Mouse (Mus musculus): Measurements from ENCODE around the gene Smndc1. TPM values are rescaled to one million over a fixed set of nuclear protein-coding genes. Genes with fewer than 3 reads are reported as not detected.

The Smndc1 gene
- not detected in 2 replicates for polyA plus RNA-seq (2012; ENCODE audit: insufficient read depth, insufficient read length, low replicate concordance, missing spikeins)

- Histone ChIP-seq H3K27ac (ENCODE audit: insufficient read depth, low read depth, low read length) (peak within 1 kb of the TSS; percentile 95), H3K4me1 (ENCODE audit: control insufficient read depth, insufficient read depth, low read length) (peaks cover 4% of the 10 kb centered on the region), H3K4me3 (ENCODE audit: insufficient read depth, low read depth, low read length) (peak within 1 kb of the TSS; percentile 99)
- under 1% methylated on average over 48 of the region's 48 CpGs for whole genome bisulfite sequencing
- TF ChIP-seq CTCF (IDR thresholded peaks at IDR 0.05; ENCODE audit: insufficient read depth, low read depth, low read length) (no peak), POLR2A (IDR thresholded peaks at IDR 0.05; ENCODE audit: insufficient read depth, low read depth, low read length) (peak; percentile 78)
Measured at GRCm38 (mm10) chr19:53390495-53391007, at the start of gene Smndc1. Gene Smndc1, minus strand, starts transcription at chr19:53390578.

DNA sequence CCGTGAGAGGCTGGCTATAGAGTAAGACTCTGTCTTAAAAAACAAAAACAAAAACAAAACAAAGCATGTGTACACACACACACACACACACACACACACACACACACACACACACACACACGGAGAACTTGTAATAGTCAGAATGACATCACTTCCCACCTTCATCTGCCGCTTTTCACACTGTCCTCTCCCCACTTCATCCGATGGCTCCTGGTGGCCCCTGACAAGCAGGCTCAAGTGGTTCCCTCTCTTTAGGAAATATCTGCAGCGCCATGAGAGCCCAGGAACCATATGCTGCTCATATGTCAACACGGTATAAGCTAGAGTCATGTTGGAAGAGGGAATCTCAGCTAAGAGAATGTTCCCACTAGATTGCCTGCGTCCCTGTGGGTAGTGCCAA lies 49.0 kb upstream of the Smndc1 start:
- no peak overlapping the region for H3K27ac ChIP-seq (ENCODE audit: insufficient read depth, low read depth, low read length)
- peaks cover 13% of the 10 kb centered on the region for H3K4me1 ChIP-seq (ENCODE audit: control insufficient read depth, insufficient read depth, low read length)
- no peak for TF ChIP-seq POLR2A (IDR thresholded peaks at IDR 0.05; ENCODE audit: insufficient read depth, low read depth, low read length)
- no peak for TF ChIP-seq CTCF (IDR thresholded peaks at IDR 0.05; ENCODE audit: insufficient read depth, low read depth, low read length)
- WGBS: 80% methylated on average over 7 of the region's 7 CpGs
- no peak overlapping the region for H3K4me3 ChIP-seq (ENCODE audit: insufficient read depth, low read depth, low read length)

- peaks cover 18% of the 10 kb centered on the region for H3K4me1 ChIP-seq (ENCODE audit: control insufficient read depth, insufficient read depth, low read length)
- H3K4me3 ChIP-seq (ENCODE audit: insufficient read depth, low read depth, low read length): no peak overlapping the region
- 91% methylated on average over 8 of the region's 8 CpGs for WGBS
- H3K27ac ChIP-seq (ENCODE audit: insufficient read depth, low read depth, low read length): no peak overlapping the region
- no peak for TF ChIP-seq POLR2A (IDR thresholded peaks at IDR 0.05; ENCODE audit: insufficient read depth, low read depth, low read length)
- no peak for TF ChIP-seq CTCF (IDR thresholded peaks at IDR 0.05; ENCODE audit: insufficient read depth, low read depth, low read length)
Measured at GRCm38 (mm10) chr19:53437991-53438390, 47.6 kb upstream of the Smndc1 start.

DNA sequence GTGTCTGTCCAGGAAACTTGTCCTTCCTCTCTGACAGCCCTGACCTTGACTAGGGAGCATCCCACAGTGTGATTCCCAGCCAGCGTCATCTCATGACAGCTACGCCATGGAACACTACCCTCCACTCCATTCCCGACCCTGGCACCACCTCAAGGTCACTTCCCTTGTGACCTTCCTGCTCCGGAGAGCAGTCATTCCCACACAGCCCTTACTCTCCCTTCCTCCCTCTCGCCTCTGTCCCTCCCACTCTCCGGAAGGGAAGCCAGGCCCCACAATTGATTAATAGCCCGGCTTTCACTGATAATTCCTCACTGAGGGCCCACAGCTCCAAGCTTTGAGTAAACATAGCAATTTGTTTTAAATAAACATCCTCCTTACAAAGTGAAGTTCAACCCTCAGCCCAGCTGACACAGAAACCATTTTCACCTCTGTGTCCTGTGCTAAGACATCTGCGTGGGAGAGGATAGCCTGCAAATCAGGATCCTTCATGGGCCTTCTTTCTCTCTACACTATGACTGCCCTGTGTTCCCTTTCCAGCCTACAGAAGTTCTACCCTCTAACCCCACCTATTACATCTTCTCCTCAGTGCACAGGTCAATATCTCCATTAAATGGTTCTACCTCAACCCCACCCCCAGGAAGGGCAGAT lies 47.1 kb upstream of the Smndc1 start:
- no peak overlapping the region for H3K4me3 ChIP-seq (ENCODE audit: insufficient read depth, low read depth, low read length)
- H3K27ac ChIP-seq (ENCODE audit: insufficient read depth, low read depth, low read length): no peak overlapping the region
- WGBS: 61% methylated on average over 8 of the region's 8 CpGs
- TF ChIP-seq CTCF (IDR thresholded peaks at IDR 0.05; ENCODE audit: insufficient read depth, low read depth, low read length) (no peak), POLR2A (IDR thresholded peaks at IDR 0.05; ENCODE audit: insufficient read depth, low read depth, low read length) (no peak)
- H3K4me1 ChIP-seq (ENCODE audit: control insufficient read depth, insufficient read depth, low read length): peaks cover 18% of the 10 kb centered on the region

- no peak overlapping the region for H3K27ac ChIP-seq (ENCODE audit: insufficient read depth, low read depth, low read length)
- peaks cover 35% of the 10 kb centered on the region for H3K4me1 ChIP-seq (ENCODE audit: control insufficient read depth, insufficient read depth, low read length)
- WGBS: 82% methylated on average over 10 of the region's 10 CpGs
- TF ChIP-seq CTCF (IDR thresholded peaks at IDR 0.05; ENCODE audit: insufficient read depth, low read depth, low read length): no peak
- no peak for TF ChIP-seq POLR2A (IDR thresholded peaks at IDR 0.05; ENCODE audit: insufficient read depth, low read depth, low read length)
- H3K4me3 ChIP-seq (ENCODE audit: insufficient read depth, low read depth, low read length): no peak overlapping the region
Measured at GRCm38 (mm10) chr19:53433949-53434689, 43.7 kb upstream of the Smndc1 start.

GRCm38 (mm10) chr19:53431003-53431402 lies 40.6 kb upstream of the Smndc1 start:
- peaks cover 51% of the 10 kb centered on the region for H3K4me1 ChIP-seq (ENCODE audit: control insufficient read depth, insufficient read depth, low read length)
- TF ChIP-seq POLR2A (IDR thresholded peaks at IDR 0.05; ENCODE audit: insufficient read depth, low read depth, low read length): no peak
- no peak for TF ChIP-seq CTCF (IDR thresholded peaks at IDR 0.05; ENCODE audit: insufficient read depth, low read depth, low read length)
- no peak overlapping the region for H3K4me3 ChIP-seq (ENCODE audit: insufficient read depth, low read depth, low read length)
- WGBS: 67% methylated on average over 11 of the region's 11 CpGs
- peak overlapping the region; percentile 93 for H3K27ac ChIP-seq (ENCODE audit: insufficient read depth, low read depth, low read length)

- 9% methylated on average over 9 of the region's 9 CpGs for WGBS
- peak overlapping the region; percentile 93 for H3K27ac ChIP-seq (ENCODE audit: insufficient read depth, low read depth, low read length)
- TF ChIP-seq CTCF (IDR thresholded peaks at IDR 0.05; ENCODE audit: insufficient read depth, low read depth, low read length) (no peak), POLR2A (IDR thresholded peaks at IDR 0.05; ENCODE audit: insufficient read depth, low read depth, low read length) (0 out of 2 replicates have a peak, but pooled peaks have one; percentile 24)
Measured at GRCm38 (mm10) chr19:53430356-53430755, 40.0 kb upstream of the Smndc1 start.

GRCm38 (mm10) chr19:53427817-53428216 lies 37.4 kb upstream of the Smndc1 start:
- TF ChIP-seq CTCF (IDR thresholded peaks at IDR 0.05; ENCODE audit: insufficient read depth, low read depth, low read length): no peak
- no peak for TF ChIP-seq POLR2A (IDR thresholded peaks at IDR 0.05; ENCODE audit: insufficient read depth, low read depth, low read length)
- Histone ChIP-seq H3K4me1 (ENCODE audit: control insufficient read depth, insufficient read depth, low read length) (peaks cover 65% of the 10 kb centered on the region), H3K4me3 (ENCODE audit: insufficient read depth, low read depth, low read length) (no peak overlapping the region), H3K27ac (ENCODE audit: insufficient read depth, low read depth, low read length) (peak overlapping the region; percentile 77)
- WGBS: 11% methylated on average over 8 of the region's 8 CpGs

More at GRCm38 (mm10) chr19:53430356-53430755, 40.0 kb upstream of the Smndc1 start:
- Histone ChIP-seq H3K4me1 (ENCODE audit: control insufficient read depth, insufficient read depth, low read length) (peaks cover 53% of the 10 kb centered on the region), H3K4me3 (ENCODE audit: insufficient read depth, low read depth, low read length) (no peak overlapping the region)

DNA sequence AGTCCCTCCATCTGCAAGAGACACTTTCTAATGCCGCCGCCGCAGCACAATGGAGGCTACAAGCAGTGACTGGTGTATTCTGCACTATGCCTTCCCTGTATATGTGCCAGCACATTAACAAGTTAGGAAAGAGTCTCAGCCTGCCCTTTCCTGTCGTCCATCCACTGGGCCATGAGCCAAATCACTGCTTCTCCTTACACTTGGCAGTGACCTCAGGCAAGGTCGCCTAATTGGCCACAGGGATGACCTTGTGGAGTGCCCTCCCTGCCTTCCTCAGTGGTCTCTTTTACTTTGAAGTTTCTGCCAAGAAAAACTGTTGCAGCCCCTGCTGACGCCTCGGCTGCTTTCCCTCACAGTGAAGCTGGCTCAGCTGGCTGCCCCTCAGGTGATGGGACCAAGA lies 37.0 kb upstream of the Smndc1 start:
- H3K4me3 ChIP-seq (ENCODE audit: insufficient read depth, low read depth, low read length): no peak overlapping the region
- WGBS: 31% methylated on average over 7 of the region's 7 CpGs
- TF ChIP-seq CTCF (IDR thresholded peaks at IDR 0.05; ENCODE audit: insufficient read depth, low read depth, low read length): no peak
- no peak for TF ChIP-seq POLR2A (IDR thresholded peaks at IDR 0.05; ENCODE audit: insufficient read depth, low read depth, low read length)
- H3K4me1 ChIP-seq (ENCODE audit: control insufficient read depth, insufficient read depth, low read length): peaks cover 67% of the 10 kb centered on the region
- H3K27ac ChIP-seq (ENCODE audit: insufficient read depth, low read depth, low read length): peak overlapping the region; percentile 77

All from olfactory bulb, adult 2 months (tissue).